Mouse (Mus musculus): Measurements from ENCODE around the gene Dock1. TPM values are rescaled to one million over a fixed set of nuclear protein-coding genes. Genes with fewer than 3 reads are reported as not detected.

The Dock1 gene
- polyA plus RNA-seq, 1 experiment from 2014 or later, result 48.4 TPM

DNA sequence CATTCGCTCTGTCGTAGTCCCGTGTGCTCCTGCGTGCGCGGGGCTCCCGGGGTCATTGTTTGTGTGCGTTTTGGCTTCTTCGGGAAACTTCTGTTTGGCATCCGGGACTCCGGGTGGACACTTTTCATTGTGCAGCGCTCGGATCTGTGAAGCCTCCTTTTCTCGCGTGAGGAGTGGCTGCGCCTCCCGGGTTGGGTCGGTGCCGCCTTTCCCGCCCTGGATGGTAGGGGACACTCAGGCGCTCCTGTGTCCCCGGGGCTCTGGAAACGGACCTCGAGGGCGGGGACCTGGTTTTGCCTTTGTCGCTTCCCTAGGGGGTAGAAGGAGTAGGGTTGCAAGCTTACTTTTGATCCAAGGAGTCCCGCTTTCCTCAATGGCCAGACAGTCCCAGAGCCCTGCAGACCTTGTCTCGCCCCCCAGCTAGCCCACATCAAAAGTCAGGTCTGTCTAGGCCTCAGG, 578 bp downstream of the Dock1 start:
- no peaks in the 10 kb centered on the region for H3K27me3 ChIP-seq (ENCODE audit: control insufficient read depth, insufficient read depth, low read length)
- no peaks in the 10 kb centered on the region for H3K9me3 ChIP-seq (ENCODE audit: control insufficient read depth, low read depth, low read length)
- H3K4me1 ChIP-seq (ENCODE audit: control insufficient read depth, insufficient read depth, low read length), result peaks cover 24% of the 10 kb centered on the region
- H3K27ac ChIP-seq (ENCODE audit: low read length), result peak overlapping the region; percentile 93
- H3K9ac ChIP-seq (replicated peaks; ENCODE audit: low read depth, low read length), result peak overlapping the region; percentile 90
- ATAC-seq (ENCODE audit: insufficient number of reproducible peaks, insufficient read depth, low FRiP score, low read depth), result 0 out of 2 replicates have a peak, but pooled peaks have one; percentile 5
- H3K36me3 ChIP-seq (ENCODE audit: control insufficient read depth, insufficient read depth, low read length), result no peaks in the 10 kb centered on the region
- H3K4me3 ChIP-seq (ENCODE audit: low read depth, low read length), result peak overlapping the region; percentile 64
- H3K4me2 ChIP-seq (replicated peaks; ENCODE audit: low read depth, low read length), result peak overlapping the region; percentile 77
- under 1% methylated on average over 28 of the region's 28 CpGs for WGBS

DNA sequence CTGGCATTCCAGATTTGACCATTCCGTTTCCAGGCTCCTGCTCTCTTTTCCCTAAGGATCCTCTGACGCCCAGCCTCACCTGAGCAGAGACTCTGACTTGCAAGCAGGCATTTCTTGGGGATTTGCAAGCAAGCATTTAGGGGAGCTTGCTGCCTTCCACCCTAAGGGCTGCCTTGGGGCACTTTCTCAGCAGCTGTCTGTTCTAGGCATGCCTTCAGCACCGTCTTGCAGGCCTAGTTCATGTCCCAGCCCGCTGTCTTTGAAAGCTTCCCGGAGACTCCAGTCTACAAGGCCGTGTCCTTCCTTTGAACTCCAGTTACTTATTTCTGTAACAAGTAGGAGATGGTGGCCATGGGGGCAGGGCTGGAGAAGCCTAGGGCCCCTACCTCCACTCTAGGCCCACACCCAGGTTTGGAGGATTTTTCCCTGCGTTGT, 1.0 kb downstream of the Dock1 start:
- H3K4me2 ChIP-seq (replicated peaks; ENCODE audit: low read depth, low read length), result peak overlapping the region; percentile 77
- 10% methylated on average over 7 of the region's 7 CpGs for WGBS
- H3K9me3 ChIP-seq (ENCODE audit: control insufficient read depth, low read depth, low read length), result no peaks in the 10 kb centered on the region
- peak overlapping the region; percentile 93 for H3K27ac ChIP-seq (ENCODE audit: low read length)
- H3K27me3 ChIP-seq (ENCODE audit: control insufficient read depth, insufficient read depth, low read length), result no peaks in the 10 kb centered on the region
- 0 out of 2 replicates have a peak, but pooled peaks have one; percentile 19 for ATAC-seq (ENCODE audit: insufficient number of reproducible peaks, insufficient read depth, low FRiP score, low read depth)
- peaks cover 24% of the 10 kb centered on the region for H3K4me1 ChIP-seq (ENCODE audit: control insufficient read depth, insufficient read depth, low read length)
- H3K9ac ChIP-seq (replicated peaks; ENCODE audit: low read depth, low read length), result peak overlapping the region; percentile 90
- peak overlapping the region; percentile 64 for H3K4me3 ChIP-seq (ENCODE audit: low read depth, low read length)
- H3K36me3 ChIP-seq (ENCODE audit: control insufficient read depth, insufficient read depth, low read length), result no peaks in the 10 kb centered on the region

DNA sequence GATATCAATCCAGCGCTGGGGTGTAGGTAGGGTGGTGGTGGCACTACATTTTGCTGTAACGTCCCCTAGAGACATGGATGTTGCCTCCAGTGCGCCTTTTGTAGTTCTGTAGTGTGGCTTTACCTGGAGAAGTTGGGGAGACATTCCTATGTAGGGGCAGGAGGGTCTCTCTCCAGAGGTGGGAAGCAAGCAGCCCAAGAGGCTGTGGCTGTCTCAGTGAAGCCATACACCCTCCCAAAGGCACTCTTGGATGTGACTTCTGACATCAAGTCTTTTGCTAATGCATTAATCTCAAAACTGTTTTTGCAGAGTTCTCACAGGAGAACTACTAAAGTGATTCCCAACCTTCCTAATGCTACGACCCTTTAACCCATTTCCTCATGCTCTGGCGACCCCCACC, 2.7 kb downstream of the Dock1 start:
- Histone ChIP-seq H3K9ac (replicated peaks; ENCODE audit: low read depth, low read length) (no peak overlapping the region), H3K4me2 (replicated peaks; ENCODE audit: low read depth, low read length) (no peak overlapping the region)

DNA sequence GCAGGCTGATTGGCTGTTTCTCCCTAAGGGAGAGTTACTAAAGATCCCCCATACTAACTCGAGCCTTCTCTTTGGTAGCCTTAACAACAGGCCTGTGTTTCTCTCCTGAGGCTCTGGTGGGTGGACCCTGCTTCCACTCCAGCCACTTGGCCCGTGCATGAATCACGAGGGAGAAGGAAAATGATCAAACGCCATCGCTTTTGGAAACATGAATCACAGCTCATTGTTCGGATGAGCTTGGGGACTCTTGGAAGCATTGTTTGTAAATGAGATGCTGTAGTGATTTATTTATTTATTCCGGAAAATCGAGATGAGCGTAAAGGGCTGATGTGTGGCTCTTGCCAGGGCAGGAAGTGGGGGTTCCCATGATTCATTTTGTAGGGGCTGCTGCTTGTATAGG, 3.5 kb downstream of the Dock1 start:
- 75% methylated on average over 9 of the region's 9 CpGs for WGBS
- Histone ChIP-seq H3K4me1 (ENCODE audit: control insufficient read depth, insufficient read depth, low read length) (peaks cover 33% of the 10 kb centered on the region), H3K27ac (ENCODE audit: low read length) (no peak overlapping the region)

More for the DNA sequence above, 2.7 kb downstream of the Dock1 start:
- Histone ChIP-seq H3K27ac (ENCODE audit: low read length) (no peak overlapping the region), H3K9me3 (ENCODE audit: control insufficient read depth, low read depth, low read length) (no peaks in the 10 kb centered on the region), H3K4me3 (ENCODE audit: low read depth, low read length) (no peak overlapping the region), H3K27me3 (ENCODE audit: control insufficient read depth, insufficient read depth, low read length) (no peaks in the 10 kb centered on the region), H3K36me3 (ENCODE audit: control insufficient read depth, insufficient read depth, low read length) (no peaks in the 10 kb centered on the region), H3K4me1 (ENCODE audit: control insufficient read depth, insufficient read depth, low read length) (peaks cover 33% of the 10 kb centered on the region)
- no peak for ATAC-seq (ENCODE audit: insufficient number of reproducible peaks, insufficient read depth, low FRiP score, low read depth)
- WGBS, result 69% methylated on average over 5 of the region's 5 CpGs

DNA sequence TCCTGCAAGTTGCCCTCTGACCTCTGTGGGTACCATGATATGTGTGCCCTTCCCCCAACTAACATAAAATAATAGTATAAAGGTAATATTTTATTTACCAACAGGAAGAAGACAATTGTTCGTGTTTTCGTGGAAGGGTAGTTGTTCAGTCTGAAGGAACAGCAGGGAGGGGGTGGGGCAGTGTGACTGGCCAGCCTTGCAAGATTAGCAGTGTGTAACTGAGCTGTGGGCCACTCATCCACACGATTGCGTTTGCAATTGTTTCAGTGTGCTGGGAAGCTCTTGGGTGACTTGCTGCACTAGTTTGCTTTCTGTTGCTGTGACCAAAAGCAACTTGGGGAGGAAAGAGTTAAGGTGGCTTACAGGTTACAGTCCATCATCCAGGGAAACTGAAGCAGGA, 7.4 kb downstream of the Dock1 start:
- Histone ChIP-seq H3K9me3 (ENCODE audit: control insufficient read depth, low read depth, low read length) (no peaks in the 10 kb centered on the region), H3K4me1 (ENCODE audit: control insufficient read depth, insufficient read depth, low read length) (peaks cover 11% of the 10 kb centered on the region), H3K27me3 (ENCODE audit: control insufficient read depth, insufficient read depth, low read length) (no peaks in the 10 kb centered on the region), H3K4me3 (ENCODE audit: low read depth, low read length) (no peak overlapping the region), H3K36me3 (ENCODE audit: control insufficient read depth, insufficient read depth, low read length) (no peaks in the 10 kb centered on the region), H3K27ac (ENCODE audit: low read length) (no peak overlapping the region), H3K4me2 (replicated peaks; ENCODE audit: low read depth, low read length) (no peak overlapping the region), H3K9ac (replicated peaks; ENCODE audit: low read depth, low read length) (no peak overlapping the region)
- 63% methylated on average over 4 of the region's 4 CpGs for WGBS
- ATAC-seq (ENCODE audit: insufficient number of reproducible peaks, insufficient read depth, low FRiP score, low read depth), result no peak

More for the DNA sequence above, 3.5 kb downstream of the Dock1 start:
- no peaks in the 10 kb centered on the region for H3K36me3 ChIP-seq (ENCODE audit: control insufficient read depth, insufficient read depth, low read length)
- no peak for ATAC-seq (ENCODE audit: insufficient number of reproducible peaks, insufficient read depth, low FRiP score, low read depth)
- no peak overlapping the region for H3K4me2 ChIP-seq (replicated peaks; ENCODE audit: low read depth, low read length)
- H3K9me3 ChIP-seq (ENCODE audit: control insufficient read depth, low read depth, low read length), result no peaks in the 10 kb centered on the region
- H3K4me3 ChIP-seq (ENCODE audit: low read depth, low read length), result no peak overlapping the region
- H3K27me3 ChIP-seq (ENCODE audit: control insufficient read depth, insufficient read depth, low read length), result no peaks in the 10 kb centered on the region
- no peak overlapping the region for H3K9ac ChIP-seq (replicated peaks; ENCODE audit: low read depth, low read length)

DNA sequence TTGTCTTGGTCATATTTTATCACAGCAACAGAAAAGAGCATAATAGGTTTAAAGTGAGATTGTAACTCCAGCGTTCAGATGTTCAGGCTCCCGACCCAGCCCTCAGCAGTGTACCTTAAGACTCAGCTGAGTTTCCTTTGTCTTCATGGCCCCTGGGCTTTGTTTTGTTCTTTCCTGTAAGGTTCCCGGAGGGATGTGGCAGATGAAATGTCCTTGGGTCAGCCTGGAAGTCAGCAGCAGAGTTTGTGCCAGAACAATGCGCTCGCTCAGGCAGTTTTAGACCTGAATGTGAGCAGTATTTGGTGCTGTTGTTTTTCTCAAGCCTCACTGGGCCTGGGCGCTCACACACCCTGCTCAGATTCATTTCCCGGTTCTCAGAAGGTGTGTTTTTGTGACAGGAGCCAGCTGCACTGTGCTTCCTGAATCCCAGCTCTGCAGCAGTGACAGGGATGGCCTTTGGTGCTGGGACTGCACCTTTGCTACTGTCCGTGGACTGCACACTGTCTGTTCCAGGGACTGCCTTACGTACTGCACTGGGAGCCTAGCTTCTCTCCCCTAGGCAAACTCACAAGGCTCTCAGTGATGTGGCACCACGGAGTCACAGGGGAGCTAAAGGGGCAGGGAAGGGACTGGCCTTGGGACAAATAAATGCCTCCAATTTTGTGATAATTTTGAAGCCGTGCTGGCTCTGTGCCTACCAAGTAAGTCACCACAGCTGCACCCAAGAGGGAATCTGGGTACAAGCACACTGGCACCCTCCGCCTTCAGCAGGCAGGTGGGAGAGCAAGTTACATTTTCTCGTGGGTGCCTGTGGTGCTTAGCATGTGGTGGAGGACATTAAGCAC, 9.1 kb downstream of the Dock1 start:
- ATAC-seq (ENCODE audit: insufficient number of reproducible peaks, insufficient read depth, low FRiP score, low read depth), result no peak
- peak overlapping the region; percentile 58 for H3K27ac ChIP-seq (ENCODE audit: low read length)
- H3K4me1 ChIP-seq (ENCODE audit: control insufficient read depth, insufficient read depth, low read length), result peaks cover 9% of the 10 kb centered on the region
- no peaks in the 10 kb centered on the region for H3K27me3 ChIP-seq (ENCODE audit: control insufficient read depth, insufficient read depth, low read length)
- H3K9me3 ChIP-seq (ENCODE audit: control insufficient read depth, low read depth, low read length), result no peaks in the 10 kb centered on the region
- no peak overlapping the region for H3K4me3 ChIP-seq (ENCODE audit: low read depth, low read length)
- H3K4me2 ChIP-seq (replicated peaks; ENCODE audit: low read depth, low read length), result no peak overlapping the region
- no peak overlapping the region for H3K9ac ChIP-seq (replicated peaks; ENCODE audit: low read depth, low read length)
- 54% methylated on average over 13 of the region's 13 CpGs for WGBS
- no peaks in the 10 kb centered on the region for H3K36me3 ChIP-seq (ENCODE audit: control insufficient read depth, insufficient read depth, low read length)

DNA sequence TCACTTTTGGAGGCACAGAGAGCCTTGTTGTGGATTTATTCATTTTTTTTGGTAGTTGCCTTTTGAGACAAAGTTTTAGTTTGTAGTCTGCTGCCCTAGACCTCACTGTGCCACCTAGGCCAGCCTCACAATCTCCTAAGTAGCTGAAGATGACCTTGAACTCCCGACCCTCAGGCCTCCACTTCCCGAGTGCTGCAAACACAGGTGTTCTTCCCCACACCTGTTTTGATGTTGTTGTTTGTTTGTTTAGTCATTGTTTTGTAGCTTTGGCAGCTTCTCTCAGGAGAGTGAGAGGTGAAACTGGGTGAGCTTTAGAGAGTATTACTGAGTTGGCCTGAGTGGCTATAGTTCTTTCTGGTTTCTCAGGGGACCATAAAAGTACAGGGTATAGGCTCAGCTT, 9.7 kb downstream of the Dock1 start:
- H3K36me3 ChIP-seq (ENCODE audit: control insufficient read depth, insufficient read depth, low read length), result no peaks in the 10 kb centered on the region
- no peaks in the 10 kb centered on the region for H3K27me3 ChIP-seq (ENCODE audit: control insufficient read depth, insufficient read depth, low read length)
- peak overlapping the region; percentile 58 for H3K27ac ChIP-seq (ENCODE audit: low read length)
- no peak overlapping the region for H3K4me3 ChIP-seq (ENCODE audit: low read depth, low read length)
- 69% methylated on average over 2 of the region's 2 CpGs for WGBS
- H3K9me3 ChIP-seq (ENCODE audit: control insufficient read depth, low read depth, low read length), result no peaks in the 10 kb centered on the region
- no peak overlapping the region for H3K4me2 ChIP-seq (replicated peaks; ENCODE audit: low read depth, low read length)
- ATAC-seq (ENCODE audit: insufficient number of reproducible peaks, insufficient read depth, low FRiP score, low read depth), result no peak
- no peak overlapping the region for H3K9ac ChIP-seq (replicated peaks; ENCODE audit: low read depth, low read length)
- peaks cover 9% of the 10 kb centered on the region for H3K4me1 ChIP-seq (ENCODE audit: control insufficient read depth, insufficient read depth, low read length)

DNA sequence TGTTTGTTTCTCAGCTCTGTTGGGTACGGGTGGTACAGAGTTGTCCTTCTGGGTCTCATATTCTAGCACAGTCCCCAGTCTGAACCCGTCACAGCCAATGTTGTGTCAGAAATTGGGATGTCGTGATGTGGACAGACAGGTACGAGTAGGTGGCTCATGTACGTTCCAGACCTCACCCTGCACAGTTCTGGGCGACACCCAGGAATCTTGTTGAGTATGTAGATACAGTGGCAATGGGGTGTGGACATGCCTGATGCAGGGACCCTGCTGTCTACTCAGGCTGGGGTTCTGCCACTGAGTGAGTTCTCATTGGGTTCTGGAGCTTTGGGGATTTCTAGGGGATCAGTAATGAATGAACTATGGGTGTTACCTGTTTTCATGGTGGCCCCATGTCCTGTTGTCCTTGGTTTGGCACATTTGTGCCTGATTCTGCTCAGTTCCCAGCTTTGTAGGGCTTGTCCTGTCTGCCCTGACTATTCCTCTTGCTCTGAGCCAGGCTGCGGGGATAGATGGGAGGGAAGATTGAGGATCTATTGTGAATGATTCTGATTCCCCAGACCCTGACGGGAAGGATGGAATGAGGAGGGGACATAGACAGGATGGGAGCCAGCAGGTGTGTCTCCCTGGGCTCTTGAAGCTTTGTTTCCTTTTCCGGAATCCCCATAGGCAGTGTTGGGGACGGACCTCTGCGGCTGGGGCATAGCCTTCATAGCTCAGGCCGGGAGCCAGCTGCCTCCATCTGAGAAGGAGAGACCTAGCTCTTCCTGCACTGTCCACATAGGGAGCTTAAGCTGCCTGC, 11.5 kb downstream of the Dock1 start:
- H3K4me1 ChIP-seq (ENCODE audit: control insufficient read depth, insufficient read depth, low read length), result peaks cover 9% of the 10 kb centered on the region
- no peak overlapping the region for H3K4me3 ChIP-seq (ENCODE audit: low read depth, low read length)
- ATAC-seq (ENCODE audit: insufficient number of reproducible peaks, insufficient read depth, low FRiP score, low read depth), result no peak
- no peaks in the 10 kb centered on the region for H3K27me3 ChIP-seq (ENCODE audit: control insufficient read depth, insufficient read depth, low read length)
- H3K9ac ChIP-seq (replicated peaks; ENCODE audit: low read depth, low read length), result no peak overlapping the region
- WGBS, result 85% methylated on average over 12 of the region's 12 CpGs
- no peak overlapping the region for H3K4me2 ChIP-seq (replicated peaks; ENCODE audit: low read depth, low read length)
- H3K9me3 ChIP-seq (ENCODE audit: control insufficient read depth, low read depth, low read length), result no peaks in the 10 kb centered on the region
- no peak overlapping the region for H3K27ac ChIP-seq (ENCODE audit: low read length)
- no peaks in the 10 kb centered on the region for H3K36me3 ChIP-seq (ENCODE audit: control insufficient read depth, insufficient read depth, low read length)
